24 mouse cellular contexts compared by ENCODE assay signal in genomic region chr12:87003606-87004005, GRCm38 (mm10). TPM values are rescaled to one million over a fixed set of nuclear protein-coding genes. Genes with fewer than 3 reads are reported as not detected.
DNase-seq lines count a peak whose midpoint lies in the region; ATAC-seq and TF ChIP-seq lines count a peak whose summit lies in the region.
"Had no signal": no experiment of that assay in that cellular context is flagged by ENCODE, and none has a peak within 500 bp of the region (broad histone marks: within the 10 kb centered on the region; RNA-seq: fewer than 3 reads in every experiment).

No protein-coding gene starts in this region.

- no peak for ATAC-seq in forebrain, postnatal 0 days
- ATAC-seq in forebrain, embryonic 11.5 days (replicated peaks; ENCODE audit: low FRiP score): no peak
- no peak for ATAC-seq in midbrain, embryonic 11.5 days (ENCODE audit: low FRiP score)
- ATAC-seq: activated CD4-positive, CD25-positive, alpha-beta regulatory T cell, adult 4 months; CD4-positive, CD25-positive, alpha-beta regulatory T cell, adult 4 months; Patski had no signal

- TF ChIP-seq CTCF in forebrain, postnatal 0 days (IDR thresholded peaks at IDR 0.05; ENCODE audit: low read depth): no peak

- no peak overlapping the region for H3K4me3 ChIP-seq in forebrain, postnatal 0 days (ENCODE audit: low read depth, low read length)
- no peak overlapping the region for H3K4me3 ChIP-seq in forebrain, embryonic 11.5 days (ENCODE audit: low read depth, low read length)
- no peak overlapping the region for H3K4me3 ChIP-seq in midbrain, embryonic 11.5 days (ENCODE audit: low read depth, low read length)
- H3K4me3 ChIP-seq in midbrain, embryonic 10.5 days: no peak overlapping the region

- WGBS in forebrain, postnatal 0 days: 54% methylated on average over 3 of the region's 3 CpGs
- WGBS in forebrain, embryonic 11.5 days: 51% methylated on average over 3 of the region's 3 CpGs
- WGBS in midbrain, embryonic 11.5 days: 56% methylated on average over 3 of the region's 3 CpGs
- WGBS in midbrain, embryonic 10.5 days: 63% methylated on average over 3 of the region's 3 CpGs

- 0 out of 2 replicates have a peak overlapping the region, but pooled peaks have one; percentile 6 for H3K9ac ChIP-seq in forebrain, postnatal 0 days
- no peak overlapping the region for H3K9ac ChIP-seq in forebrain, embryonic 11.5 days (ENCODE audit: low read length)
- H3K9ac ChIP-seq in midbrain, embryonic 11.5 days (ENCODE audit: low read length): no peak overlapping the region

- H3K27ac ChIP-seq in forebrain, postnatal 0 days (ENCODE audit: low read depth, low read length): no peak overlapping the region
- no peak overlapping the region for H3K27ac ChIP-seq in forebrain, embryonic 11.5 days (ENCODE audit: low read depth, low read length)
- H3K27ac ChIP-seq in midbrain, embryonic 11.5 days (ENCODE audit: low read depth, low read length): no peak overlapping the region
- H3K27ac ChIP-seq in midbrain, embryonic 10.5 days (replicated peaks): no peak overlapping the region

- no peaks in the 10 kb centered on the region for H3K36me3 ChIP-seq in forebrain, postnatal 0 days (ENCODE audit: insufficient read depth)
- no peaks in the 10 kb centered on the region for H3K36me3 ChIP-seq in forebrain, embryonic 11.5 days (ENCODE audit: control insufficient read depth, insufficient read depth, low read length)
- no peaks in the 10 kb centered on the region for H3K36me3 ChIP-seq in midbrain, embryonic 11.5 days (ENCODE audit: control insufficient read depth, insufficient read depth, low read length)
- no peaks in the 10 kb centered on the region for H3K36me3 ChIP-seq in midbrain, embryonic 10.5 days
- H3K36me3 ChIP-seq: G1E had no signal

- H3K4me1 ChIP-seq in forebrain, postnatal 0 days (ENCODE audit: insufficient read depth): no peaks in the 10 kb centered on the region
- H3K4me1 ChIP-seq in forebrain, embryonic 11.5 days (replicated peaks; ENCODE audit: control insufficient read depth, insufficient read depth, low read length): no peaks in the 10 kb centered on the region
- no peaks in the 10 kb centered on the region for H3K4me1 ChIP-seq in midbrain, embryonic 11.5 days (ENCODE audit: control insufficient read depth, insufficient read depth, low read length)
- peaks cover 26% of the 10 kb centered on the region for H3K4me1 ChIP-seq in midbrain, embryonic 10.5 days

- no peaks in the 10 kb centered on the region for H3K9me3 ChIP-seq in forebrain, postnatal 0 days (ENCODE audit: low read length)
- H3K9me3 ChIP-seq in forebrain, embryonic 11.5 days (ENCODE audit: control insufficient read depth, low read length): no peaks in the 10 kb centered on the region
- no peaks in the 10 kb centered on the region for H3K9me3 ChIP-seq in midbrain, embryonic 11.5 days (ENCODE audit: control insufficient read depth, low read length)
- no peaks in the 10 kb centered on the region for H3K9me3 ChIP-seq in midbrain, embryonic 10.5 days (replicated peaks)
- H3K9me3 ChIP-seq: G1E had no signal

- H3K4me2 ChIP-seq in forebrain, postnatal 0 days (ENCODE audit: low read depth): no peak overlapping the region
- no peak overlapping the region for H3K4me2 ChIP-seq in forebrain, embryonic 11.5 days (ENCODE audit: low read depth, low read length, severe bottlenecking)
- H3K4me2 ChIP-seq in midbrain, embryonic 11.5 days: no peak overlapping the region

- no peaks in the 10 kb centered on the region for H3K27me3 ChIP-seq in forebrain, postnatal 0 days (ENCODE audit: insufficient read depth, low read length)
- no peaks in the 10 kb centered on the region for H3K27me3 ChIP-seq in forebrain, embryonic 11.5 days (ENCODE audit: control insufficient read depth, insufficient read depth, low read length)
- no peaks in the 10 kb centered on the region for H3K27me3 ChIP-seq in midbrain, embryonic 11.5 days (ENCODE audit: control insufficient read depth, insufficient read depth, low read length)
- H3K27me3 ChIP-seq in midbrain, embryonic 10.5 days (ENCODE audit: low read depth, poor library complexity, severe bottlenecking): no peaks in the 10 kb centered on the region

- no peak for DNase-seq in forebrain, postnatal 0 days
- DNase-seq in forebrain, embryonic 11.5 days (ENCODE audit: low spot score): no peak
- peak; percentile 55 for DNase-seq in heart, adult 11 months
- DNase-seq in heart, postnatal 4 days: no peak
- DNase-seq in midbrain, embryonic 11.5 days (ENCODE audit: low spot score, missing footprints): peak; percentile 77
- DNase-seq in midbrain, embryonic 10.5 days (ENCODE audit: low spot score): no peak
- DNase-seq: adrenal gland, adult 2 months; adrenal gland, adult 8-10 months; adrenal gland, postnatal 10 days; adrenal gland, postnatal 14 days; adrenal gland, postnatal 25 days; adrenal gland, postnatal 36 days; B cell, adult 2 months; cerebellum, adult 11 months; cerebellum, adult 11-12 months; cerebellum, adult 18-20 months had no signal

RNA-seq across cellular contexts. Expression of gene Zdhhc22, which starts 13.4 kb away (rescaled TPM):
- 10.7 and 12.5 TPM in 2 replicates for total RNA-seq in forebrain, postnatal 0 days (2014; rRNA removed)
- 12.3 and 21.7 TPM in 2 replicates for polyA plus RNA-seq in forebrain, postnatal 0 days (2015; fragmentation: Nextera tagmentation; extraction: Ambion mirVana)
- 0.15 and 0.17 TPM in 2 replicates for polyA plus RNA-seq in forebrain, embryonic 11.5 days (2014; fragmentation: Nextera tagmentation; extraction: Ambion mirVana)
- not detected for total RNA-seq in heart, postnatal 4 days (2021)
- 0.41 and 0.51 TPM in 2 replicates for polyA plus RNA-seq in midbrain, embryonic 11.5 days (2014; fragmentation: Nextera tagmentation; extraction: Ambion mirVana)
- polyA plus RNA-seq in midbrain, embryonic 10.5 days (2016; fragmentation: Nextera tagmentation; extraction: Ambion mirVana): 0.15 and 0.24 TPM in 2 replicates
- total RNA-seq: CH12.LX, ES-E14, MEL had no signal
- polyA plus RNA-seq: C2C12, G1E, Patski had no signal

RNA-seq across cellular contexts. Expression of gene Tmem63c, which starts 17.5 kb away (rescaled TPM):
- 20.1 and 21.8 TPM in 2 replicates for total RNA-seq in forebrain, postnatal 0 days (2014; rRNA removed)
- 6.6 and 8.5 TPM in 2 replicates for polyA plus RNA-seq in forebrain, postnatal 0 days (2015; fragmentation: Nextera tagmentation; extraction: Ambion mirVana)
- 0.25 and 0.32 TPM in 2 replicates for polyA plus RNA-seq in forebrain, embryonic 11.5 days (2014; fragmentation: Nextera tagmentation; extraction: Ambion mirVana)
- under 1 TPM; 0.18 to 0.50 TPM for total RNA-seq in heart, postnatal 4 days (2021)
- 0.64 and 0.77 TPM in 2 replicates for polyA plus RNA-seq in midbrain, embryonic 11.5 days (2014; fragmentation: Nextera tagmentation; extraction: Ambion mirVana)
- 0.14 and 0.75 TPM in 2 replicates for polyA plus RNA-seq in midbrain, embryonic 10.5 days (2016; fragmentation: Nextera tagmentation; extraction: Ambion mirVana)
- total RNA-seq: G1E had no signal
- polyA plus RNA-seq: C2C12, G1E, Patski had no signal

RNA-seq across cellular contexts. Expression of gene Cipc, which starts 56.8 kb away (rescaled TPM):
- 53.1 and 62.9 TPM in 2 replicates for total RNA-seq in forebrain, postnatal 0 days (2014; rRNA removed)
- 28.4 and 38.1 TPM in 2 replicates for polyA plus RNA-seq in forebrain, postnatal 0 days (2015; fragmentation: Nextera tagmentation; extraction: Ambion mirVana)
- 46.5 and 48.7 TPM in 2 replicates for polyA plus RNA-seq in forebrain, embryonic 11.5 days (2014; fragmentation: Nextera tagmentation; extraction: Ambion mirVana)
- total RNA-seq in heart, postnatal 4 days (2021): 10 to 100 TPM; 34.1 to 39.3 TPM
- polyA plus RNA-seq in midbrain, embryonic 11.5 days (2014; fragmentation: Nextera tagmentation; extraction: Ambion mirVana): 37.9 and 38.4 TPM in 2 replicates
- polyA plus RNA-seq in midbrain, embryonic 10.5 days (2016; fragmentation: Nextera tagmentation; extraction: Ambion mirVana): 33.2 and 35.5 TPM in 2 replicates

Comparison
In these comparisons a context has a peak if more than half of its experiments do, and no peak if none do; other contexts are left out.
1. DNase-seq: peak in heart, adult 11 months (single experiment) and midbrain, embryonic 11.5 days (single experiment); none in forebrain, postnatal 0 days (single experiment), forebrain, embryonic 11.5 days (single experiment), heart, postnatal 4 days (single experiment) and midbrain, embryonic 10.5 days (single experiment).